Mouse (Mus musculus) E14TG2a.4 (cell line): ENCODE data around the gene Ap2b1.

Source experiments
- H3K27me3 ChIP-seq: 2 replicates; pipeline ENCODE4 v1.6.1; 2014; ENCODE audit warnings: low read length, control low read depth; ENCODE audit not compliant: insufficient read depth
- H3K36me3 ChIP-seq: 2 replicates; pipeline ENCODE4 v1.6.1; 2014; ENCODE audit warnings: low read length, control low read depth; ENCODE audit not compliant: insufficient read depth
- H3K4me1 ChIP-seq: replicated peaks from 2 replicates; pipeline ENCODE4 v1.6.1; 2014; ENCODE audit warnings: low read depth, low read length, control low read depth
- H3K4me3 ChIP-seq: replicated peaks from 2 replicates; pipeline ENCODE4 v1.5.1; 2014; ENCODE audit warnings: mild to moderate bottlenecking, low read length
- H3K9me3 ChIP-seq: 2 replicates; pipeline ENCODE4 v1.6.1; 2014; ENCODE audit warnings: low read length, control low read depth
- CTCF ChIP-seq: conservative IDR thresholded peaks from 2 replicates; pipeline ENCODE4 v1.5.1; 2014; ENCODE audit warnings: low read length
- NANOG ChIP-seq: IDR thresholded peaks from 2 replicates; pipeline ENCODE4 v1.6.1; 2014; ENCODE audit warnings: borderline replicate concordance, low read length, mixed read lengths
- POU5F1 ChIP-seq: IDR thresholded peaks from 2 replicates; pipeline ENCODE4 v1.6.1; 2014; ENCODE audit warnings: low read length, borderline replicate concordance

Gene Ap2b1

DNA sequence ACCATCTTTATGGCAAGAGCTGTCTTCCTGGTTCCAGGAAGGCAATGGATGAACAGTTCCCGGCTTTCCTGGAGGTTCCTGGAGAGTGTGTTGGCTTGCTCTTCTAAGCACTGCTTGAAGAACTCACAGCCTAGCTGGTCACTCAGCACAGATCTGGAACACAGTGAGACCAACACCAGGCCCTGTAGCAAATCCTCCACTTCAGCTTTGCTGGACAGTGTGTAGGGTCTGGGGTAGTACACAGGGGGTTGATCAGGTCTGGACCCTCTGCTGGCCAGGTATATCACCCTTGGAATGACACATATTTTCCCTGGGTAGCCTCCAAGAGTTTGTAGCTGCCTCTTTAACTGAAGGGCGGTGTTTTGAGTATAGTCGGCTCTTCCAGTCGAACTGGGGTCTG is 19.8 kb upstream of the Ap2b1 start:
- Histone ChIP-seq H3K27me3 (peaks cover 19% of the 10 kb centered on the region), H3K36me3 (no peaks in the 10 kb centered on the region), H3K4me3 (no peak overlapping the region), H3K4me1 (no peaks in the 10 kb centered on the region), H3K9me3 (no peaks in the 10 kb centered on the region)
- no peak for TF ChIP-seq CTCF
- TF ChIP-seq POU5F1, result no peak
- no peak for TF ChIP-seq NANOG

DNA sequence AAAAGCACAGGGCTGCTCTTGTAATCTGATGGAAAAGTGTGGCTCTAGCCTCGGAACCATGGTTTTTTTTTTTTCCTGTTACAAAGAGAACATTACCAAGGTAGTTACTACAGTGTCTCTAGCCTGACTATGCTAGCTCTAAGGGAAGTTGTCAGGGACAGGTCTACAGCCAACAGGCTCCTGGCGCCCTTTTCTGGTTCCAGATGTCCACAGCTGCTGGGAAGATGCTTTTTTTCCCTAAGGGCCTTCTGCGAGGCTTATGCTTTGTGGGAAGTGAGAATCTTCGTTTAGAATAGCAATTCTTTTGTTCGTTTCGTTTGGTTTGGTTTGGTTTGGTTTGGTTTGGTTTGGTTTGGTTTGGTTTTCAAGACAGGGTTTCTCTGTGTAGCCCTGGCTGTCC is 19.1 kb upstream of the Ap2b1 start:
- Histone ChIP-seq H3K4me3 (no peak overlapping the region), H3K4me1 (no peaks in the 10 kb centered on the region), H3K9me3 (no peaks in the 10 kb centered on the region), H3K36me3 (no peaks in the 10 kb centered on the region), H3K27me3 (peaks cover 18% of the 10 kb centered on the region)
- TF ChIP-seq NANOG (no peak), POU5F1 (no peak), CTCF (no peak)

DNA sequence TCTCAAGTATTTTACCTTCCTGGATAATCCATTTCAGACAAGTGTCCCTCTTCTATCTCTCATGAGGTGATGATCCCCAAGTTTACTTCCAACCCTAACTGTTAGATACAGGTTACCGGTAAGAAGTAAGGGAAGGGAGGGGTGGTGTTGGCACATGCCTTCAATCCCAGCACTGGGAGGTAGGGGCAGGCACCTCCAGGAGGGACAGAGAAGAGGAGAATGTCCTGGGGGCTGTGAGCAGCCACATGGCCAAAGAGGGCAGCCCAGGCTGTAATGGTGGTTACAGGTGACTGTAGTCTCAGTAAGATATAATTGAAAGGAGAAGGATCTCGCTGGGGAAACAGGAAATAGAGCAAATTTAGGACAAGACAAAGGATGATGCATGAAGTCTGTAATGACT is 16.7 kb upstream of the Ap2b1 start:
- TF ChIP-seq CTCF, result no peak
- no peak for TF ChIP-seq NANOG
- TF ChIP-seq POU5F1, result no peak
- H3K27me3 ChIP-seq, result peaks cover 4% of the 10 kb centered on the region; the same call in 1 of the 2 replicates
- H3K36me3 ChIP-seq, result no peaks in the 10 kb centered on the region
- H3K9me3 ChIP-seq, result no peaks in the 10 kb centered on the region
- H3K4me3 ChIP-seq, result no peak overlapping the region
- no peaks in the 10 kb centered on the region for H3K4me1 ChIP-seq

DNA sequence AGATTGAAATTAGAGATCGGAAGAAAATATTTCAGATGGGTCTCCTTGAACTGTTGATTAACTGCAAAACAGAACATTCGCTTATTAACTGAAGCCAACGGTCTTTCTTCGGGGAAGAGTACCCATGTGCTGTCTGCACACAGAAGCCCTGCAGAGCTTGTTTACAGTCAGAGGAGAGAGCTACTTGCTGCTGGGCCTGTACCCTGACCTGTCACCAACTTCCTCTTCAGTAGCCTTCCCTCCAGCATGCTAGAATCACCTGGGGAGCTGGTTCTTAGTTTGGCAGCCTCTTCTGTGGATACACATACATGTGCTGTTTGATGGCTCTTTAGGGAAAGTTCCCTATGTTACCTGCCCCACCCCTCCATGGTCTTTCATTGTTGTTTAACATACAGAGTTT is 13.2 kb upstream of the Ap2b1 start:
- Histone ChIP-seq H3K4me3 (no peak overlapping the region), H3K4me1 (0 out of 2 replicates have a peak, but pooled peaks cover under 1% of the 10 kb centered on the region), H3K36me3 (no peaks in the 10 kb centered on the region), H3K9me3 (no peaks in the 10 kb centered on the region), H3K27me3 (0 out of 2 replicates have a peak, but pooled peaks cover 4% of the 10 kb centered on the region)
- no peak for TF ChIP-seq CTCF
- TF ChIP-seq POU5F1, result no peak
- no peak for TF ChIP-seq NANOG

DNA sequence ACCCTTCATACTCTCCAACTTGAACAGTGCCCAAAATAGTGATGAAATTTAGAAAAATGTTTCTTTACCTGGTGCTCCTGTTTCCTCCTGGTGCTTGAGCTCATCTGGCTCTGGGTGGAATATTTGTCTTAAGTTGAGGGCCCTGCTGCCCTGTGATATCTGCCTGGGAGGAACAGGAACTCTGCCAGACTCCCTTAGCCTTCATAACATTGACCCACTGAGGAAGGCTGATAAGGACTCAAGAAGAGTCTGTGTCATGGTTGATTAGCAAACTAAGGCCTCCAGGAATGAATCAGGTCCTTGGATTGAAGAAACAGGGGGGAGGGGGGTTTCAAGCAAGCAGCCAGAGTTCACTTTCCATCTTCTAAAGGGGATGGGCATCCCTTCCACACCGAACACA is 12.3 kb upstream of the Ap2b1 start, which contains the start of gene Slfn14:
TSS of gene Slfn14 (minus strand) at position 161 of the 400 bp plus-strand sequence.
- no peak within 1 kb of the TSS for H3K4me3 ChIP-seq
- H3K9me3 ChIP-seq, result no peaks in the 10 kb centered on the region
- H3K27me3 ChIP-seq, result 0 out of 2 replicates have a peak, but pooled peaks cover 4% of the 10 kb centered on the region
- H3K36me3 ChIP-seq, result no peaks in the 10 kb centered on the region
- peaks cover 5% of the 10 kb centered on the region for H3K4me1 ChIP-seq
- no peak for TF ChIP-seq CTCF
- no peak for TF ChIP-seq NANOG
- TF ChIP-seq POU5F1, result no peak

DNA sequence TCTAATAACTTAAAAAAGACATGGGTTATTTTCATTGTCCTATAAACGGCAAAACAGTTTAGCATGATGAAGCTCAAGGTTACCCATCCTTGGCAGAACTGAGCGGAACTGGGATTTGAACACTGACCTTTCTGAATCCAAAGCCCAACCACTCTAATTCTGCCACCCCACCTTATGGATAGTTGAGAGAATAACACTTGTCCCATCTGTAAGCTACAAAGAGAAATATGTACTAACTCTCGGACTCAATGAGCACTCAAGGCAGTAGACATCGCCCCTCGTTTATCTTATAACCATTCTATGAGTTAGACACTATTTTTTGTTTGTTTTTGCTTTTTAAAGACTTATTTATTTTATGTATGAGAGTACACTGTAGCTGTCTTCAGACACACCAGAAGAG is 9.8 kb upstream of the Ap2b1 start:
- H3K4me3 ChIP-seq, result no peak overlapping the region
- peaks cover 20% of the 10 kb centered on the region for H3K4me1 ChIP-seq
- peaks cover 14% of the 10 kb centered on the region for H3K36me3 ChIP-seq
- TF ChIP-seq NANOG (no peak), POU5F1 (no peak), CTCF (no peak)
- no peaks in the 10 kb centered on the region for H3K9me3 ChIP-seq
- no peaks in the 10 kb centered on the region for H3K27me3 ChIP-seq

DNA sequence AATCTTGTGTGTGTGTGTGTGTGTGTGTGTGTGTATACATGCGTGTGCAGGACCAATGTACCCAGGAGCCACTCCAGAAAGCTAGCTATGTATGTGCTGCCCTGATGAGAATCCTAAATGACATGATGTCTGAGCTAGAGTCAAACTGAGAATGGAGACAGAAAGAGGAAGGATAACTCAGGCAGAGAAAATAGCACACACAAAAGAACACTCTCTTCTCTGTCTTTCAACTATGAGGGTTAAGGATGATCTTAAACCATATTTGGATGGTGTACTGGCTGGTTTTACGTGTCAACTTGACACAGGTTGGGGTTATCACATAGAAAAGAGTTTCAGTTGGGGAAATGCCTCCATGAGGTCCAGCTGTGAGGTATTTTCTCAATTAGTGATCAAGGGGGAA is 9.2 kb upstream of the Ap2b1 start:
- H3K9me3 ChIP-seq, result no peaks in the 10 kb centered on the region
- H3K4me1 ChIP-seq, result peaks cover 24% of the 10 kb centered on the region
- no peaks in the 10 kb centered on the region for H3K27me3 ChIP-seq
- no peak overlapping the region for H3K4me3 ChIP-seq
- TF ChIP-seq NANOG (no peak), CTCF (no peak), POU5F1 (no peak)
- peaks cover 20% of the 10 kb centered on the region for H3K36me3 ChIP-seq

DNA sequence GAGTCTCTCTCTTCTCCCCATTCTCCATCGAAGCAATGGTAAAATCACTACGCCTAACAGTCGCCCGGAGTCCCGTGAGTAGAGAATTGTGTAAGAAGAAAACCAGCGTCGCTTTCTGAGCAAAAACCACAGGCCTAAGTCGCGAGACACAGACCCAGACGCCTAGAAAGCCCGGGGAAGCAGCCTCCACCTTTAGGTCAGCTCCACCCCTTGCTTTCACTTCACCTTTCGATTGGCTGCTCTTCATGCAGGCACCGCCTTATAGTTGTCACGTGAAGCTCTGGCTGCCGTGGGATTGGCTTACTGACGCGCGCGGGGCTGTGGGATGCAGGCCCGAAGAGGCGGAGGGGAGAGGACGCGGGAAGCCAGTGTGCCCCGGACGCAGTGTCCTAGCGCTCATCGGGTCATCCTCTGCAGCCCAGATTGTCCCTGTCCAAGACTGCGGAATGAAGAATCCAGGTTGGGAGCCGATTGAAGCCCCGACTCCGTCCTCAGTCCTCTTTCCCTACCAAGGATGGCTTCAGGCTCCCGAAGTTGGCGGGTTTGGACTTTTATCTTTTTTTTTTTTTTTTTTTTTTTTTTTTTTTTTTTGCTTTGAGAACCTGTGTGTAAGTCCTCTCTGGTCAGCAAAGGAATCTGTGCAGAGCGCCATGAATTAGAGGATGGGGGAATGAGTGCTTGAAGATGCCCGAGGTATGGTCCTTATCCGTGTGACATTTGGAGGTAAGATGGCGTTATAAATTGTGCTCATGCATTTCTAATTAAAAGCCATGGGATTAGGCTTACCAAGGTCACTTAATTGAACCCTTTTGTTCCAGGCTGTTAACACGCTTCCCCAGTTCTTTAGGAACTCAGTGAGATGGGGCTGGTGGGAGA is 7.2 kb upstream of the Ap2b1 start:
- no peaks in the 10 kb centered on the region for H3K27me3 ChIP-seq
- H3K36me3 ChIP-seq, result peaks cover 40% of the 10 kb centered on the region
- peaks cover 32% of the 10 kb centered on the region for H3K4me1 ChIP-seq
- no peaks in the 10 kb centered on the region for H3K9me3 ChIP-seq
- peak overlapping the region; percentile 93 for H3K4me3 ChIP-seq
- no peak for TF ChIP-seq CTCF
- TF ChIP-seq POU5F1, result no peak
- TF ChIP-seq NANOG, result no peak

DNA sequence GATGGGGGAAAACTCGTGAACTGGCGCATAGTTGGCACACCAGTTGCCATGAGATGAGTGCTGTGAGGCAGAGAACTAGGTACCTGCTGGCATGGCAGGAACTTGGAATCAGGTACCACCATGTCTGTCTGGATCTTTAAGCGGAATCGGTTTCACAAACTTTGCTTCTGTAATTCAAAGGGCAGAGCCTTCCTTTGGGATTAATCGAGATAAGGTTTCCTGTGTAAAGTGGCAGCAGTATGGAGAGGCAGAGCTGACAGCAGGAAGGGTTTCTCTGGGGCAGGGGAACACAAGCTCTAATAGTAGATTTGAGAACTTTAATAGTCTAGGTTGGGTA is 6.6 kb upstream of the Ap2b1 start:
- H3K27me3 ChIP-seq, result no peaks in the 10 kb centered on the region
- no peaks in the 10 kb centered on the region for H3K9me3 ChIP-seq
- TF ChIP-seq CTCF, result no peak
- TF ChIP-seq POU5F1, result no peak
- no peak for TF ChIP-seq NANOG
- peaks cover 38% of the 10 kb centered on the region for H3K4me1 ChIP-seq
- H3K4me3 ChIP-seq, result peak overlapping the region; percentile 93
- peaks cover 46% of the 10 kb centered on the region for H3K36me3 ChIP-seq
